Mouse (Mus musculus): ENCODE data around the gene Aatf. TPM values are rescaled to one million over a fixed set of nuclear protein-coding genes. Genes with fewer than 3 reads are reported as not detected.

The Aatf gene
- polyA plus RNA-seq, 1 experiment from 2014 or later = 51.4 TPM

- no peaks in the 10 kb centered on the region for H3K36me3 ChIP-seq (ENCODE audit: poor library complexity, severe bottlenecking)
- WGBS = 1% methylated on average over 29 of the region's 29 CpGs
- H3K4me2 ChIP-seq = peak overlapping the region; percentile 70; the same call in 1 of the 2 replicates
- peak overlapping the region; percentile 46 for H3K4me3 ChIP-seq
- ATAC-seq = no peak
- H3K9ac ChIP-seq = no peak overlapping the region
- H3K4me1 ChIP-seq = peaks cover 51% of the 10 kb centered on the region
- H3K27me3 ChIP-seq = peaks cover 100% of the 10 kb centered on the region
- H3K27ac ChIP-seq = no peak overlapping the region
- no peaks in the 10 kb centered on the region for H3K9me3 ChIP-seq (replicated peaks)
Observed at GRCm38 (mm10) chr11:84526976-84527860, 13.9 kb upstream of the Aatf start.

DNA sequence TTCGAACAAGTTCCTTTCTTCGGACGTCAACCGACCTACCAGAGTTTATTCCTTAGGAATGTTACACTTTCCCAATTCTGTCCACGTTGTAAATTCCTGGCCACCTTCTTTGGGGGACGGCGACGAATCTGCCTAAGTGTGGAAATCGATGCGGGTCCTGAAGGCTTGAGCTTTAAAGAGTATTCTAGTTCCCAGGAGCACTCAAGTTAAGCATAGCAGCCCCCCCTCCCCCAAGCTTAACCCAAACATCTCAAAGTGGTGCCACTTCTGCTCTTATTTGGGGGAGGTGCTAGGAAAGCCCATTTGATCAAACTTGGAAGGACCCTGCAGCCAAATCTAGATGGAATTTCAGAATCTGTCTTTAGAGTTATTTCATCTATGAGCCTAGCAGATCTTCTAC is 13.1 kb upstream of the Aatf start:
- no peaks in the 10 kb centered on the region for H3K36me3 ChIP-seq (ENCODE audit: poor library complexity, severe bottlenecking)
- H3K4me1 ChIP-seq = peaks cover 51% of the 10 kb centered on the region
- H3K4me3 ChIP-seq = peak overlapping the region; percentile 46
- peak overlapping the region; percentile 70 for H3K4me2 ChIP-seq
- H3K9me3 ChIP-seq (replicated peaks) = no peaks in the 10 kb centered on the region
- no peak for ATAC-seq
- no peak overlapping the region for H3K27ac ChIP-seq
- no peak overlapping the region for H3K9ac ChIP-seq
- H3K27me3 ChIP-seq = peaks cover 100% of the 10 kb centered on the region
- WGBS = under 1% methylated on average over 10 of the region's 10 CpGs

- H3K4me1 ChIP-seq = peaks cover 51% of the 10 kb centered on the region
- H3K36me3 ChIP-seq (ENCODE audit: poor library complexity, severe bottlenecking) = no peaks in the 10 kb centered on the region
- under 1% methylated on average over 64 of the region's 64 CpGs for WGBS
- no peaks in the 10 kb centered on the region for H3K9me3 ChIP-seq (replicated peaks)
- peak within 1 kb of the TSS; percentile 46 for H3K4me3 ChIP-seq
- peak within 1 kb of the TSS; percentile 70 for H3K4me2 ChIP-seq
- H3K27me3 ChIP-seq = peaks cover 100% of the 10 kb centered on the region
- ATAC-seq = peak; percentile 74
- peak within 1 kb of the TSS; percentile 55 for H3K9ac ChIP-seq
- no peak within 1 kb of the TSS; the same call in 1 of the 2 replicates for H3K27ac ChIP-seq
Observed at GRCm38 (mm10) chr11:84525421-84526274, 12.3 kb upstream of the Aatf start, which contains the start of gene Lhx1. Gene Lhx1, minus strand, starts transcription at chr11:84525535.

- Histone ChIP-seq H3K27ac (no peak overlapping the region; the same call in 1 of the 2 replicates), H3K4me1 (peaks cover 48% of the 10 kb centered on the region), H3K4me2 (peak overlapping the region; percentile 70), H3K9ac (peak overlapping the region; percentile 55), H3K36me3 (ENCODE audit: poor library complexity, severe bottlenecking) (no peaks in the 10 kb centered on the region), H3K27me3 (peaks cover 100% of the 10 kb centered on the region), H3K9me3 (replicated peaks) (no peaks in the 10 kb centered on the region), H3K4me3 (peak overlapping the region; percentile 46)
- no peak for ATAC-seq
- WGBS = under 1% methylated on average over 48 of the region's 48 CpGs
Observed at GRCm38 (mm10) chr11:84524511-84525270, 11.4 kb upstream of the Aatf start.

- no peaks in the 10 kb centered on the region for H3K36me3 ChIP-seq (ENCODE audit: poor library complexity, severe bottlenecking)
- peaks cover 41% of the 10 kb centered on the region for H3K4me1 ChIP-seq
- under 1% methylated on average over 35 of the region's 35 CpGs for WGBS
- H3K4me2 ChIP-seq = peak overlapping the region; percentile 70
- H3K4me3 ChIP-seq = peak overlapping the region; percentile 46
- H3K27me3 ChIP-seq = peaks cover 100% of the 10 kb centered on the region
- ATAC-seq = no peak
- H3K27ac ChIP-seq = no peak overlapping the region
- peak overlapping the region; percentile 55 for H3K9ac ChIP-seq
- H3K9me3 ChIP-seq (replicated peaks) = no peaks in the 10 kb centered on the region
Observed at GRCm38 (mm10) chr11:84523841-84524510, 10.7 kb upstream of the Aatf start.

DNA sequence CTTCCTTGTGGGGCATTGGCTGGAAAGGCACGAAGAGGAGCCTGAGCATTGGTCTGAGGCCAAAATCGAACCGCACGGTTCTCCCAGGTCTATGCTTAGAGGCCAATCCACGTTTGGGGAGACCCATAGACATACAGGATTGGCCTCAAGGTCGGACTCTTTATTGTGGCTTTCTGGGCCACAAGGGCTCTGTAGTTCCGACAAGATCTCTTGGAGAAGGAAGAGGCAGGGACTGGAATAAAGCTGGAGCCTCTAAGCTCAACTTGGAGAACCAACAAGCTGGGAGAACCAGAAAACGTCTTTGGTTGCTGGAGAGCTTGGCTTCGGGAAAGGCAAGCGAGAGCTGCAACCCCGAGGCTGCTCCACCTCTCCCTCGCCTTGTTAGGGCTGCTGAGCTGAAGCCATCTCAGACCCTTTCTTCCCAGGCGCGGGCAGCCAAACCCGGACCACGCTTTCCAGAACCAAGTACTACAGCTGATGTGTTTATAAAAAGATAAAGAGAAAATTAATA is 10.1 kb upstream of the Aatf start:
- Histone ChIP-seq H3K9me3 (replicated peaks) (no peaks in the 10 kb centered on the region), H3K4me2 (peak overlapping the region; percentile 70), H3K27ac (peak overlapping the region; percentile 7; the same call in 1 of the 2 replicates), H3K4me1 (peaks cover 39% of the 10 kb centered on the region), H3K9ac (peak overlapping the region; percentile 55), H3K36me3 (ENCODE audit: poor library complexity, severe bottlenecking) (no peaks in the 10 kb centered on the region), H3K4me3 (peak overlapping the region; percentile 46), H3K27me3 (peaks cover 100% of the 10 kb centered on the region)
- WGBS = under 1% methylated on average over 16 of the region's 16 CpGs
- ATAC-seq = no peak

GRCm38 (mm10) chr11:84522577-84523320 is 9.4 kb upstream of the Aatf start:
- H3K9me3 ChIP-seq (replicated peaks) = no peaks in the 10 kb centered on the region
- H3K27me3 ChIP-seq = peaks cover 97% of the 10 kb centered on the region
- H3K4me1 ChIP-seq = peaks cover 39% of the 10 kb centered on the region
- H3K4me3 ChIP-seq = peak overlapping the region; percentile 46
- WGBS = under 1% methylated on average over 40 of the region's 40 CpGs
- no peaks in the 10 kb centered on the region for H3K36me3 ChIP-seq (ENCODE audit: poor library complexity, severe bottlenecking)
- H3K9ac ChIP-seq = peak overlapping the region; percentile 24
- peak overlapping the region; percentile 70 for H3K4me2 ChIP-seq
- no peak overlapping the region for H3K27ac ChIP-seq
- ATAC-seq = no peak

DNA sequence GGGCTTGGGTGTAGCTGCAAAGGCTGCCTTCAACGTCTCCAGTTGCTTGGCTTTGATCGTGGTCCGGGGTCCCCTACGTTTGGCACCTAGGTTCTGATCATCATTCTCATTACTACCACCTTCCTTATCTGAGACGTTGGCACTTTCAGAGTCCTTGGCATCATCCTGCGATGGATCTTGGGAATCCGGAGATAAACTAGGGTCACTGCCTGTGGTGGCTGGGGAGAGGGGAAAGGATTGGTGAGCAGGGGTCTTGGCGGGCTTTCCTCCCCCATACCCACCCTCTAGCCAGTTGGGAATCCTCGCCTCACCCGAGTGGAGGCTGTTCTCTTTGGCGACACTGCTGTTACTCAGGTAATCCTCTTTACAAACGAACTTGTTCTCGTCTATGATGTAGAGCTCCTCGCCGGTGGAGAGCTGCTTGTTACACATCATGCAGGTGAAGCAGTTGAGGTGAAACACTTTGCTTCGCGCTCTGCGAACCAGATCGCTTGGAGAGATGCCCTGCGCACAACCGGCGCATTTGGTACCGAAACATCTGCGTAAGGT is 8.5 kb upstream of the Aatf start:
- Histone ChIP-seq H3K9ac (peak overlapping the region; percentile 24), H3K36me3 (ENCODE audit: poor library complexity, severe bottlenecking) (no peaks in the 10 kb centered on the region), H3K4me3 (peak overlapping the region; percentile 46), H3K4me1 (peaks cover 39% of the 10 kb centered on the region), H3K27ac (no peak overlapping the region), H3K9me3 (replicated peaks) (no peaks in the 10 kb centered on the region), H3K4me2 (peak overlapping the region; percentile 70), H3K27me3 (peaks cover 96% of the 10 kb centered on the region)
- ATAC-seq = no peak
- WGBS = 4% methylated on average over 24 of the region's 24 CpGs

- Histone ChIP-seq H3K27me3 (peaks cover 96% of the 10 kb centered on the region), H3K36me3 (ENCODE audit: poor library complexity, severe bottlenecking) (no peaks in the 10 kb centered on the region), H3K27ac (no peak overlapping the region), H3K9me3 (replicated peaks) (no peaks in the 10 kb centered on the region), H3K4me2 (peak overlapping the region; percentile 70), H3K9ac (no peak overlapping the region; the same call in 1 of the 2 replicates), H3K4me1 (peaks cover 33% of the 10 kb centered on the region), H3K4me3 (peak overlapping the region; percentile 46)
- 6% methylated on average over 3 of the region's 3 CpGs for WGBS
- ATAC-seq = no peak
Observed at GRCm38 (mm10) chr11:84521071-84521390, 7.7 kb upstream of the Aatf start.

DNA sequence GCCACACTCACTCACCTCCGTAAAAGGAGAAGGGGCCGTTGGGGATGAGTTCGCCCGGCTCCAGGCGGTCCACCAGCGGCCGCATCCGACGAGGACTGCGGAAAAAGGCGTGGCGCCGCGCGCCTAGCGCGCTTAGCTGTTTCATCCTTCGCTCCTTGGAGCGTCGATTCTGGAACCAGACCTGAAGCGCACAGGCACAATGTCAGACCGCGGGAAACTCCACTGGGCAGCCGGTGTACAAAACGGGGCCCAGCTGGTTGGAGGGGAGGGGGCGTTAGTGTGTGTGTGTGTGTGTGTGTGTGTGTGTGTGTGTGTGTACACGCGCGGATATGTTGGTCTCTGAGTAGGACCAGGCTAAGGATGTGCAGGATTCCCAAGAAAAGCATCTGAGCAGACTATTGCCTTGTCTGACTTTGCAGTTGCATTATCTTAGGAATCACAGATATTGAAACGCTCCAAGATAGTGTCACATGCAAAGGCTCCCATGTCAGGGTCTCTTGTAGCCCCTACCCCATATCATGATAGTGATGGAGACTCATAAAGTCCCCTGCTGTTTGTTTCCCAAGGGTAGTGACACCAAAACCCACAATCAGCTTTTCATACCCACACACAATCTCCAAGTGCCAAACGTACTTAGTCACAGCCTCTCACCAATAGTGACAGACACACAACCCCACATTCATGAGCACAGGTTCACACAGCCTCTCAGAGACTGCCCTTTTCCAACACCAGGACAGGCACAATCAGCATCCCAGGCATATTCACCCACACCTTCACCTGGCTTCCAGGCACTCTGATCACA is 7.1 kb upstream of the Aatf start:
- Histone ChIP-seq H3K27me3 (peaks cover 96% of the 10 kb centered on the region), H3K36me3 (ENCODE audit: poor library complexity, severe bottlenecking) (no peaks in the 10 kb centered on the region), H3K9me3 (replicated peaks) (no peaks in the 10 kb centered on the region), H3K4me1 (peaks cover 28% of the 10 kb centered on the region), H3K27ac (no peak overlapping the region), H3K4me3 (peak overlapping the region; percentile 46), H3K4me2 (peak overlapping the region; percentile 70), H3K9ac (peak overlapping the region; percentile 7; the same call in 1 of the 2 replicates)
- 1% methylated on average over 31 of the region's 31 CpGs for WGBS
- ATAC-seq = no peak

All from forebrain, embryonic 13.5 days (tissue).